Mouse (Mus musculus) small intestine, adult 10 weeks (tissue): ENCODE results near the gene Alg10b. TPM values are rescaled to one million over a fixed set of nuclear protein-coding genes. Genes with fewer than 3 reads are reported as not detected.

Experiments
- polyA plus RNA-seq: library from polyadenylated mRNA; stranded (reverse); fragments of 350-450 nt; fragmentation: Illumina TruSeq; extraction: RNeasy Lipid Tissue Mini Kit (QIAGEN cat#74804); gene quantifications from one replicate; pipeline ENCODE4 v1.2.3, GENCODE M21; 2014; ENCODE audit warnings: low replicate concordance

Gene Alg10b
- polyA plus RNA-seq, result 57.9 TPM

DNA sequence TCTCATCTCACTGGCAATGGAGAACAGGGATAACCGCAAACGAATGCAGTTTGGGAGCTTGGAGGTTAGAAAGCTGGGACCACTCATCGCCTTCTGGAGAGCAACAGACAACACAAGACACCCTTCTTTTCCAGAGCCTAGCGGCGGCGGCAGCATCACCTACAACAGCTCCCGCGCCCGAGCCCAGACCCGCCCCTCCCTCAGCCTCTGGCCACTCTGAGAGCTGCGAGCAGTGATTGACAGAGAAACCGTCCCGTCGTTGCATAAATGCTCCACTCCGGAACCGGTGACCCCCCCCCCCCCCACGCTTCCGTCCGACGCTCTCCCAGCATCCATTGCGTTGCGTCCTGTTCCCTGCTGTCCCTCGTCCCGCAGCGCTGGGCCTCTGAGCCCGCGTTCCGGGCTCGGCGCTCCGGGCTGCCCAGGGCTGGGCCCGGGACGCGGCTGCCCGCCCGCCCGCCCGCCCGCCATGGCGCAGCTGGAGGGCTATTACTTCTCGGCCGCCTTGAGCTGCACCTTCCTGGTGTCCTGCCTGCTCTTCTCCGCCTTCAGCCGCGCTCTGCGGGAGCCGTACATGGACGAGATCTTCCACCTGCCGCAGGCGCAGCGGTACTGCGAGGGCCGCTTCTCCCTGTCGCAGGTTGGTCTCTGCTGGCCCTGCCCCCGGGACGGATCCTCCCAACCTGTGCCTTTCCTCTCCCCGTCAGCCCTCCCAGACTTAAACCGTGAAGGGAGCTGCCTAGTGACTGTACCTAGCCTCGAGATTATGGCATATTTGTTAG, at the start of gene Alg10b:
TSS of gene Alg10b (plus strand) at position 343 of the 782 bp plus-strand sequence.

